Mouse (Mus musculus) heart, embryonic 15.5 days (tissue): ENCODE results near the gene Tgfbr3. TPM values are rescaled to one million over a fixed set of nuclear protein-coding genes. Genes with fewer than 3 reads are reported as not detected.

ENCODE experiments used
- ATAC-seq: fragments of 200-750 bp; cut with Nextera tagmentation; replicated peaks from 2 replicates; pipeline ENCODE4 v1.8.0; 2017; ENCODE audit warnings: low read depth, moderate TSS enrichment; ENCODE audit not compliant: insufficient number of reproducible peaks, insufficient read depth, low FRiP score
- H3K27ac ChIP-seq: fragments of 300-500 bp; sonication (generic); 2 replicates; pipeline ENCODE4 v1.5.1; 2015; ENCODE audit warnings: mild to moderate bottlenecking, inconsistent platforms
- H3K27me3 ChIP-seq: fragments of 300-500 bp; sonication (generic); 2 replicates; pipeline ENCODE4 v1.6.1; 2015; ENCODE audit warnings: inconsistent platforms
- H3K36me3 ChIP-seq: fragments of 300-500 bp; sonication (generic); 2 replicates; pipeline ENCODE4 v1.6.1; 2015; ENCODE audit warnings: mild to moderate bottlenecking, inconsistent platforms
- H3K4me1 ChIP-seq: fragments of 300-500 bp; sonication (generic); replicated peaks from 2 replicates; pipeline ENCODE4 v1.6.1; 2015; ENCODE audit warnings: inconsistent platforms
- H3K4me2 ChIP-seq: fragments of 300-500 bp; sonication (generic); 2 replicates; pipeline ENCODE4 v1.6.1; 2015; ENCODE audit warnings: inconsistent platforms, mild to moderate bottlenecking, moderate library complexity
- H3K4me3 ChIP-seq: fragments of 300-500 bp; sonication (generic); 2 replicates; pipeline ENCODE4 v1.5.1; 2015; ENCODE audit warnings: mild to moderate bottlenecking, inconsistent platforms
- H3K9ac ChIP-seq: fragments of 300-500 bp; sonication (generic); 2 replicates; pipeline ENCODE4 v1.6.1; 2015; ENCODE audit warnings: mild to moderate bottlenecking, inconsistent platforms
- H3K9me3 ChIP-seq: fragments of 300-500 bp; sonication (generic); replicated peaks from 2 replicates; pipeline ENCODE4 v1.6.1; 2016; ENCODE audit warnings: inconsistent platforms
- WGBS: fragments of 180-500 bp; shearing (Covaris S2); methylation state at CpG from one replicate; pipeline ENCODE4 v1.1.7; 2015; ENCODE audit warnings: mixed read lengths; 5-methylcytosine and 5-hydroxymethylcytosine counted together
- polyA plus RNA-seq: library from polyadenylated mRNA; unstranded; fragments of >200 nt; fragmentation: Nextera tagmentation; extraction: Ambion mirVana; gene quantifications from 2 replicates; pipeline ENCODE4 v1.2.1, GENCODE M21; 2015

The Tgfbr3 gene
- polyA plus RNA-seq, 1 experiment from 2014 or later, result 16.8 TPM

GRCm38 (mm10) chr5:107202801-107203559 lies 86.4 kb downstream of the Tgfbr3 start:
- 0 out of 2 replicates have a peak, but pooled peaks have one; percentile 14 for ATAC-seq
- Histone ChIP-seq H3K4me2 (no peak overlapping the region), H3K9ac (no peak overlapping the region), H3K9me3 (no peaks in the 10 kb centered on the region), H3K27ac (peak overlapping the region; percentile 55), H3K4me1 (peaks cover 35% of the 10 kb centered on the region), H3K36me3 (no peaks in the 10 kb centered on the region), H3K4me3 (no peak overlapping the region), H3K27me3 (no peaks in the 10 kb centered on the region)
- WGBS, result 24% methylated on average over 8 of the region's 8 CpGs

DNA sequence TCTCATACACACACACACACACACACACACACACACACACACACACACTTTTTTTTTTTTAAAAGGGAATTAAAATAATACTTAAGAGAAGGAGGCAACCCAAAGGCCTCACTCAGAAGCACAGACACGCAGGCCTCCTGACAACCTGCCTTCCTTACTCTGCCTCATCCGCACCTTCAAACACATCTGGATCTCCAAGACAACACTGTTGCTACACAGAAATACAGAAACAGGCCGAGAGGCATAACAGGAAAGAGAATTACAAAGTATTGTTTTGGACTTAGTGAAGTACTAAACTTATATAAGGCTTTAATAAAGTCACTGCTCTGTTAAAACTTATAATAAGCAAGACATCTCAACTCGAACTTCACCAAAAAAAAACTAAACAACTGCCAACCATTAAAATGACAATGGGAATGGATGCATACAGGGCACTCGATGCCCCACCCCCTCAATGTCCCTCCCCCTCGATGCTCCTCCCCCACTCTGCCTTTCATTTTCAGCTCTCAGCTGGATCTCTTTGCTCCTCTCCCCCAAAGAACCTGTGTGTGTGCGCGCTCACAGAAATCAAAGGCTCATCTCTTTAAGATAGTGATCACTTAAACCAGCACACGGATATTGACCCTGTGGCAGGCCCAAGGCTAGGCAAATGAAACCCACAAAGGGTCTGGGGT lies 87.8 kb downstream of the Tgfbr3 start:
- Histone ChIP-seq H3K27me3 (no peaks in the 10 kb centered on the region), H3K4me2 (no peak overlapping the region), H3K4me1 (peaks cover 35% of the 10 kb centered on the region), H3K4me3 (no peak overlapping the region), H3K36me3 (no peaks in the 10 kb centered on the region), H3K9me3 (no peaks in the 10 kb centered on the region), H3K9ac (no peak overlapping the region), H3K27ac (peak overlapping the region; percentile 55; the same call in 1 of the 2 replicates)
- WGBS, result 70% methylated on average over 9 of the region's 9 CpGs
- no peak for ATAC-seq

GRCm38 (mm10) chr5:107200853-107201341 lies 88.5 kb downstream of the Tgfbr3 start:
- Histone ChIP-seq H3K27me3 (no peaks in the 10 kb centered on the region), H3K9ac (no peak overlapping the region), H3K4me2 (no peak overlapping the region), H3K9me3 (no peaks in the 10 kb centered on the region), H3K27ac (peak overlapping the region; percentile 49; the same call in 1 of the 2 replicates), H3K36me3 (no peaks in the 10 kb centered on the region), H3K4me1 (peaks cover 39% of the 10 kb centered on the region), H3K4me3 (no peak overlapping the region)
- WGBS, result 62% methylated on average over 12 of the region's 12 CpGs
- no peak for ATAC-seq

DNA sequence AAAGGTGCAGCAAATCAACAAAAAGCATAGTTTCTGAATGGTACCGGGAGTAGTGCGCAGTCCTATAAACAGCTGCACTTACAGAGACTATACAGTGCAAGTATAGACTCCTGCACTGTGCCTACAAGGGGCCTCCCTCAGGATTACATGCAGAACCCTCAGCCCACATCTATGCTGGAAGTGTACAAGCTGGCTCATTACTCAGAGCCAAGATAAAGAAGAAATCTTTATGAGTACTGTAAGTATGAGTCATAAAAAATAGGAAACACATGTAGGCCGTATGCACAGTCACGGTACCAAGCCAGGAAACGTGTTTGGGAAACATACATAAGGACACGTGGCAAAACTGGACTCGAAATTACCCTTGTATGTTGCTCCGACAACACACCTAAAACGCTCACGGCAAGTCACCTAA lies 89.2 kb downstream of the Tgfbr3 start:
- no peaks in the 10 kb centered on the region for H3K27me3 ChIP-seq
- H3K4me2 ChIP-seq, result no peak overlapping the region
- no peak overlapping the region for H3K9ac ChIP-seq
- peaks cover 39% of the 10 kb centered on the region for H3K4me1 ChIP-seq
- peak overlapping the region; percentile 53; the same call in 1 of the 2 replicates for H3K27ac ChIP-seq
- ATAC-seq, result 0 out of 2 replicates have a peak, but pooled peaks have one; percentile 18
- H3K4me3 ChIP-seq, result no peak overlapping the region
- H3K9me3 ChIP-seq, result no peaks in the 10 kb centered on the region
- WGBS, result 67% methylated on average over 10 of the region's 10 CpGs
- H3K36me3 ChIP-seq, result no peaks in the 10 kb centered on the region

DNA sequence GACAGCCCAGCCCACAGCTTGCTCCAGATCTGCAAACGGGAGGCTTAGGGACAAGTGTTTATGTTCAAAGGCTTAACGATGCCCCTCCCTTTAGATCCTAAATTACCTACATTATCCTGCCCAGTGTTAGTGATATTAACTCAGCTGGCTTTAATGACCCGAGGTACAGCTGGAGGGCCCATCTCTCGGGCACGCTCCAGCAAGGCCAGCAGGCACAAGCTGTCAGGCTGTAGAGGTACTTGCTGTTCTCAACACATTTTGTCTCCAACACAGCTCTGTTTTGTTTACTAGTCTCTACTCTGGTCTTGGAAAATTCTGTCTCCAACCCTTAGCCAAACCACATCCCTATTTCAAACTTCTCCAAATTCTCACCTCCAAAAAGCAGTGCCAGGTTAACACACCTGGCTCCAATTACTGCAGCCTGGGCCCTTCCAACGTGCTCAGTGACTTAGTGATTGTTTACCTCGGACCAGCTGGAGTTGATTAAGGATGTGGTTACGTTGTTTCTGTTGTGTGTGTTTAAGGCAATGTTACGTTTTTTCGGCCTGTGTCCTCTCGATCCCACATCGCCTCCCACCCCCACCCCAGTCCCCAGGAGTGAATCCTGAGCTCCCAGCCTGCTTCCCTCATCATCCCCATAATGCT lies 93.6 kb downstream of the Tgfbr3 start:
- 52% methylated on average over 12 of the region's 12 CpGs for WGBS
- Histone ChIP-seq H3K9me3 (no peaks in the 10 kb centered on the region), H3K27ac (no peak overlapping the region), H3K4me3 (no peak overlapping the region), H3K4me2 (no peak overlapping the region), H3K4me1 (peaks cover 18% of the 10 kb centered on the region), H3K9ac (no peak overlapping the region), H3K36me3 (no peaks in the 10 kb centered on the region), H3K27me3 (no peaks in the 10 kb centered on the region)
- ATAC-seq, result no peak

DNA sequence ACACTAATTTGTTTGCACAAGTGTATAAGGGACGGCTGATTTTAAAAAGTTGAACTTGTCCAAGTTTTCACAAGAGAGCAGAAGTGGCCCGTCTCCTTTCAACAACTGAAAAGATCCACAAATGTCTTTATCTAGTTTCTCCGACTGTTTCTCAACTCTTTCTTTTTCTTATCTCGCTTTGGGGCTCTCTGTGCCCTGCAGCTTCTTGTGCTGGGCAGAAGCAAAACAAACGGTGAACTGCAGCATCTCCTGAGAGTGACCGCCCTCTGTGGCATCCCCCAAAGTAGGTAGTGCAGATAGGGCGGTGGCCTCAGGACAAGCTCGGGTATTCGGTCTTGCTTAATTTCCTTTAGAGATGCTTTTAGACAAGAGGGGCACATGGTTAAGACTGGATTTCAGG lies 96.3 kb downstream of the Tgfbr3 start:
- H3K36me3 ChIP-seq, result no peaks in the 10 kb centered on the region
- no peaks in the 10 kb centered on the region for H3K9me3 ChIP-seq
- 51% methylated on average over 9 of the region's 9 CpGs for WGBS
- H3K9ac ChIP-seq, result no peak overlapping the region
- no peaks in the 10 kb centered on the region for H3K27me3 ChIP-seq
- no peak overlapping the region for H3K4me3 ChIP-seq
- H3K4me2 ChIP-seq, result no peak overlapping the region
- H3K4me1 ChIP-seq, result 0 out of 2 replicates have a peak, but pooled peaks cover 6% of the 10 kb centered on the region
- no peak overlapping the region for H3K27ac ChIP-seq
- no peak for ATAC-seq

- Histone ChIP-seq H3K4me3 (no peak overlapping the region), H3K27me3 (no peaks in the 10 kb centered on the region), H3K4me2 (no peak overlapping the region), H3K9ac (no peak overlapping the region), H3K27ac (no peak overlapping the region), H3K4me1 (0 out of 2 replicates have a peak, but pooled peaks cover 6% of the 10 kb centered on the region), H3K9me3 (no peaks in the 10 kb centered on the region), H3K36me3 (no peaks in the 10 kb centered on the region)
- WGBS, result 91% methylated on average over 7 of the region's 7 CpGs
- no peak for ATAC-seq
These were observed 97.1 kb downstream of the Tgfbr3 start for GRCm38 (mm10) chr5:107192372-107192771.

- Histone ChIP-seq H3K9ac (no peak overlapping the region), H3K36me3 (no peaks in the 10 kb centered on the region), H3K9me3 (no peaks in the 10 kb centered on the region), H3K4me2 (no peak overlapping the region), H3K27me3 (no peaks in the 10 kb centered on the region), H3K4me1 (peaks cover 9% of the 10 kb centered on the region), H3K27ac (no peak overlapping the region), H3K4me3 (no peak overlapping the region)
- 79% methylated on average over 10 of the region's 10 CpGs for WGBS
- no peak for ATAC-seq
These were observed 100.9 kb downstream of the Tgfbr3 start for GRCm38 (mm10) chr5:107188551-107188950.

DNA sequence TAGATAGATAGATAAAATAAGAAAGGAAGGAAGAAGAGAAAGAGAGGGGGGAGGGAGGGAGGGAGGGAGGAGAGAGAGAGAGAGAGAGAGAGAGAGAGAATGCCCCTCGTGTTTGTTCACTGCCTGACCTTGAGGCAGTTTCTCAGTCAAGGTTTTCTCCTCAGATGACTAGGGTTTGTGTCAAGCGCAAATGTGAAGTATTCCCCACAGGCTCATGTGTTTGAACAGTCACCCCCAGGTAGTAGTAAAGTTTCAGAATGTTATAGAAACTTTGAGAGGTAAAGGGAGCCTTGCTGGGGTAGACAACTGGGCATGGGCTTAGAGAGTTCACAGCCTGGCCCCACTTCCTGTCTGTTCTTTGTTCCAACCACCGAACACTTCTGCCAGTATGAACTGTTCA lies 103.2 kb downstream of the Tgfbr3 start:
- Histone ChIP-seq H3K4me1 (peaks cover 21% of the 10 kb centered on the region), H3K27me3 (no peaks in the 10 kb centered on the region), H3K4me2 (no peak overlapping the region), H3K4me3 (no peak overlapping the region), H3K9ac (no peak overlapping the region), H3K9me3 (no peaks in the 10 kb centered on the region), H3K36me3 (no peaks in the 10 kb centered on the region), H3K27ac (no peak overlapping the region)
- 89% methylated on average over 3 of the region's 3 CpGs for WGBS
- no peak for ATAC-seq

GRCm38 (mm10) chr5:107184158-107184883 lies 105.1 kb downstream of the Tgfbr3 start:
- Histone ChIP-seq H3K4me2 (no peak overlapping the region), H3K4me3 (no peak overlapping the region), H3K27ac (0 out of 2 replicates have a peak overlapping the region, but pooled peaks have one; percentile 31), H3K9me3 (no peaks in the 10 kb centered on the region), H3K36me3 (no peaks in the 10 kb centered on the region), H3K27me3 (no peaks in the 10 kb centered on the region), H3K9ac (no peak overlapping the region), H3K4me1 (peaks cover 23% of the 10 kb centered on the region)
- no peak for ATAC-seq
- 78% methylated on average over 8 of the region's 8 CpGs for WGBS

DNA sequence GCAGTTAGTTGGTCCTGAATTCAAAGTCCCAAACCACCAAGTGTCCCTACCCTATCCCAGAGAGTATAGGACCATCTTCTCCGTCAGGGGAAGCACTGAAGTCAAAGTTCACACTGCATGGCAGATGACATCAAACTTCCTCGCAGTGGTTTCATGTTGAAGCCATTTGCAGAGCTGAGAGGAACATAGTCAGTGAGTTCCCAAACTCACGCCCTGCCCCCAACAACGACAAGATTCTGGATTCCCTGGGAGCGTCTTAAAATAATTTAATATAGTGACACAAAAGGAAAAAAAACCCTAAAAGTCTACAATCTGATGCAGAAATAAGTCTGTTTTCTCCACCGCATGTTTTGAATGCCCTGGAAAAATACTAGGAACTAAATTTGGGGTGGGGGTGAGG lies 105.9 kb downstream of the Tgfbr3 start:
- H3K9me3 ChIP-seq, result no peaks in the 10 kb centered on the region
- no peak overlapping the region for H3K4me2 ChIP-seq
- no peak overlapping the region for H3K9ac ChIP-seq
- WGBS, result 65% methylated on average over 6 of the region's 6 CpGs
- ATAC-seq, result no peak
- no peaks in the 10 kb centered on the region for H3K27me3 ChIP-seq
- H3K27ac ChIP-seq, result no peak overlapping the region
- H3K4me3 ChIP-seq, result no peak overlapping the region
- no peaks in the 10 kb centered on the region for H3K36me3 ChIP-seq
- peaks cover 27% of the 10 kb centered on the region for H3K4me1 ChIP-seq
